Mouse (Mus musculus): Measurements from ENCODE around the gene Slc30a2.

GRCm38 (mm10) chr4:134378089-134378615 is 35.2 kb downstream of the Slc30a2 start:
- TF ChIP-seq EP300 (IDR thresholded peaks at IDR 0.05) (no peak), CTCF (IDR thresholded peaks at IDR 0.05) (no peak)

Data from lung, postnatal 0 days (tissue).